Mouse (Mus musculus): Measurements from ENCODE around the gene Lyz1.

- TF ChIP-seq CTCF (IDR thresholded peaks at IDR 0.05; ENCODE audit: borderline replicate concordance, control insufficient read depth, extremely low read depth, insufficient read depth, low read length, poor library complexity) (no peak), POLR2A (IDR thresholded peaks at IDR 0.05; ENCODE audit: control insufficient read depth, extremely low read depth, insufficient read depth, low read length, poor library complexity) (no peak)
Measured at GRCm38 (mm10) chr10:117275681-117276369, 16.8 kb downstream of the Lyz1 start.
